Mouse (Mus musculus) bone marrow, adult 2 months (tissue): Measurements from ENCODE around the gene Xylt2.

ENCODE experiments used
- CTCF ChIP-seq: fragments of 200-500 bp; IDR thresholded peaks from 2 replicates; pipeline ENCODE4 v1.5.1; 2011; ENCODE audit warnings: low read length, control low read depth; ENCODE audit not compliant: control insufficient read depth, insufficient read depth
- POLR2A ChIP-seq: fragments of 200-500 bp; IDR thresholded peaks from 2 replicates; pipeline ENCODE4 v1.6.1; 2011; ENCODE audit warnings: low read depth, mild to moderate bottlenecking, control low read depth, low read length, borderline replicate concordance; ENCODE audit not compliant: control insufficient read depth

DNA sequence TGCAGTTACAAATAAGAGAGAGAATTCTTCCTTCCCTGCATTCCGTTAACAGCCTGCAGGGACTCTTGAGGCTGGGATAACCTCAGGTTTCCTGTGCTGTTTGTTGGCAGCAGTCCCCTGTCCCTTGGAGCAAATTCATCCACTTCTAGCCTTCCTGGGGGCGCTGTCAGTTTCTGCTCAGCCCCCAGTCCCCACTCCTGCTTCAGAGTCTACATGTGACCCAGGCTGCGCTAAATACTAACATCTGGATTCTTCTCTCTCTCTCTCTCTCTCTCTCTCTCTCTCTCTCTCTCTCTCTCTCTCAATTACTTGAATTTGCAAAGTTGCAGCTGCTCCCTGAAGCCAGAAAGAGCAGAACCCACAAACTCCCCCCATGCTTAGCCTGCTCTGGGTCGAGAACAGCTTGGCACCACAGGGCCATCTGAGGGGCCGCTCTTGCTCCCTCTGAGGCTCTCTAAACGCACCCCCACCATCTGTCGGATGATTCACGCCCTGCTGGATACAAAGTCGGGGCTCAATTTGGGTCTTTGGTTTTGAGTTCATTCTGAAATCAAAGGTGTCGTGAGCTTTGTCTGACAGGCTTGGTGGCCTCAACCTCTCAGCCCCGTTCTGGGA is 36.0 kb upstream of the Xylt2 start:
- TF ChIP-seq CTCF (no peak), POLR2A (no peak)
